Mouse (Mus musculus): ENCODE results near the gene Snrnp27.

DNA sequence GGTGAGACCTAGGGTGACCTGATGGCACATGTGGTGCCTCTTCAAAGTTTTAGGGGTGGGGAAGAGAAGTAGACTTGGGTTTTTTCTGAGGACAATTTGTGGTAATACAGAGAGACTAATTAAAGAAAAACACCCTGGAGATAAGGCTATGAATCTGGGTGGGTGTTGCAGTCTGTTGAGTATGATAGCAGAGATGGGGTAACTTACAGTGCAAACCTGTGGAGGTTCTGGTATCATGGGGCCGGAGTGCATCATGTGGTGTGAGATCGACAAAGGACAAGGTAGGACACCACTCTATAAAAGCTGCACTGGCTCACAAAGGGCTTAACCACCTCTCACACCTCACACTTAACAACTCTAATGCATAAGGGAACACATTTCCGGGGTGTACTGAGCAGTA, 5.3 kb upstream of the Snrnp27 start:
- TF ChIP-seq CTCF (conservative IDR thresholded peaks at IDR 0.05 in 1 of 2, IDR thresholded peaks at IDR 0.05 in 1 of 2; ENCODE audit: low read depth in 2 of 2, low read length in 2 of 2), result no peak
- no peak for TF ChIP-seq GABPA (IDR thresholded peaks at IDR 0.05; ENCODE audit: insufficient replicate concordance, low read depth, low read length)
- no peak for TF ChIP-seq RCOR1 (conservative IDR thresholded peaks at IDR 0.05; ENCODE audit: low read depth, low read length)
- TF ChIP-seq POLR2A (IDR thresholded peaks at IDR 0.05; ENCODE audit: low read depth, low read length), result no peak
- no peak for TF ChIP-seq UBTF (IDR thresholded peaks at IDR 0.05; ENCODE audit: low read depth, low read length)
- no peak for TF ChIP-seq EP300 (IDR thresholded peaks at IDR 0.05; ENCODE audit: low read length)
- no peak for TF ChIP-seq HCFC1 (IDR thresholded peaks at IDR 0.05; ENCODE audit: low read depth, low read length)
- TF ChIP-seq BHLHE40 (IDR thresholded peaks at IDR 0.05; ENCODE audit: low read depth, low read length), result no peak
- no peak for TF ChIP-seq MEF2A (IDR thresholded peaks at IDR 0.05; ENCODE audit: borderline replicate concordance, low read depth, low read length)
- TF ChIP-seq POLR2AphosphoS2 (IDR thresholded peaks at IDR 0.05; ENCODE audit: low read depth, low read length), result no peak
- no peak for TF ChIP-seq E2F4 (IDR thresholded peaks at IDR 0.05; ENCODE audit: insufficient replicate concordance, low read depth, low read length)
- TF ChIP-seq ZMIZ1 (IDR thresholded peaks at IDR 0.05; ENCODE audit: low read depth, low read length), result no peak
- TF ChIP-seq TCF12 (IDR thresholded peaks at IDR 0.05; ENCODE audit: low read depth, low read length), result no peak
